Mouse (Mus musculus): Measurements from ENCODE around the gene Hilpda.

Hilpda gene

GRCm38 (mm10) chr6:29278513-29279267, 6.4 kb downstream of the Hilpda start:
- DNase-seq = peak; percentile 41 to 59

GRCm38 (mm10) chr6:29279293-29279692, 7.0 kb downstream of the Hilpda start, which contains the start of gene Fam71f2:
TSS of gene Fam71f2 (plus strand) at chr6:29279593.
- no peak for DNase-seq

GRCm38 (mm10) chr6:29280671-29281070, 8.4 kb downstream of the Hilpda start:
- no peak for DNase-seq

- DNase-seq = no peak
These were observed 14.6 kb downstream of the Hilpda start for GRCm38 (mm10) chr6:29286870-29287269.

GRCm38 (mm10) chr6:29287481-29287880, 15.2 kb downstream of the Hilpda start:
- no peak for DNase-seq

GRCm38 (mm10) chr6:29287944-29288343, 15.7 kb downstream of the Hilpda start:
- peak; percentile 15 to 35 for DNase-seq

- no peak for DNase-seq
These were observed 16.4 kb downstream of the Hilpda start for GRCm38 (mm10) chr6:29288651-29289050.

GRCm38 (mm10) chr6:29299112-29299511, 26.8 kb downstream of the Hilpda start:
- DNase-seq = no peak

GRCm38 (mm10) chr6:29303251-29303650, 31.0 kb downstream of the Hilpda start:
- no peak for DNase-seq

GRCm38 (mm10) chr6:29303726-29304125, 31.4 kb downstream of the Hilpda start:
- peak in 1 of 2 experiments; percentile 5 for DNase-seq

- DNase-seq = no peak
These were observed 33.2 kb downstream of the Hilpda start for GRCm38 (mm10) chr6:29305462-29305861.

- no peak for DNase-seq
These were observed 36.7 kb downstream of the Hilpda start for GRCm38 (mm10) chr6:29308846-29309605.

GRCm38 (mm10) chr6:29313690-29314202, 41.5 kb downstream of the Hilpda start:
- DNase-seq = no peak

GRCm38 (mm10) chr6:29317286-29317685, 45.0 kb downstream of the Hilpda start:
- no peak for DNase-seq

GRCm38 (mm10) chr6:29317941-29318340, 45.7 kb downstream of the Hilpda start:
- no peak for DNase-seq

- peak; percentile 39 to 43 for DNase-seq
These were observed 46.6 kb downstream of the Hilpda start, which contains the start of gene Fam71f1 for GRCm38 (mm10) chr6:29318879-29319278. TSS of gene Fam71f1 (plus strand) at chr6:29319140.

GRCm38 (mm10) chr6:29321586-29321985, 49.3 kb downstream of the Hilpda start:
- no peak for DNase-seq

GRCm38 (mm10) chr6:29322147-29322546, 49.9 kb downstream of the Hilpda start:
- DNase-seq = no peak

- DNase-seq = no peak
These were observed 50.4 kb downstream of the Hilpda start for GRCm38 (mm10) chr6:29322735-29323134.

Data from kidney, postnatal 36 days (tissue).